In the genomic region with DNA sequence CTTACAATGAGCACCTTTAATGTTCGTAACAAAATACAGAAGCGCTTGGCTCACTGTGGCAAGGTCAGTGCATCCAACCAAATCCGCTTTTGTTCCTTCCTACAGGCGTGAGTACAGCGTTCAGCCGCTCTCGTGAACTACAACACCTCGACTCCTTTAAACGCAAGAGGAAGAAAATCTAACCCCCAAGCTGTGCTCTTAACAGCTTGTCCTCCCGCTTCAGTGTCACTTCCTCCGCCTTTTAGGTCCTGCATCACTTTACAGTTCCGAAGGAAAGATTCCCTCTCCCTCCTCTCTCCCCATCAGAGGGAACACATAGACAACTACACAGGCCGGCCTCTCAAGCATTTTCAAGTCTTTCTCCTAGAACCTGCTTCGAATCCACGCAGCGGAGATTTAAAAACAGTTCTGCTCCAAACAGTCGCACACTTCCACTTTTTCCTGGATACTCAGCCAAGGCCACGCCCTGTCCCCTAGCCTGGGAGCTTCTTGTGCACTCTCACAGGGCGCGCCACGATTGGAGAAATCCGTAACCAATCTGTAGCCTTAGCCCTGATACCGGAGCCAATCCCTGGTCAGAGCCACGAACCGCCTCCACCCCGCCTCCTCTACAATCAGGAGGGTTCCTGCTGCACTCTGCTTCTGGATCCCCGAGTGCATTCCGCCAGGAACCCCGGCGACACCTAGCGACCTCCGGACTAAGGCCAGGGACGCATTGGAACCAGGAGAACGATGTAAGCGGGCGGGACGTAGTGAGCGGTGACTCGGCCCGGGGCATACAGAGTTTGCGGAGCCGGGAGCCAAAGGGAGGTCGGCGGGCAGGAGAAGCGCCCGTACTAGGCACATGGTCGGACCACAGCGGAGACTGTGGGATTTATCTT, we compare ENCODE assay signal across 8 mouse cellular contexts. TPM values are rescaled to one million over a fixed set of nuclear protein-coding genes. Genes with fewer than 3 reads are reported as not detected.
DNase-seq lines count a peak whose midpoint lies in the region; ATAC-seq and TF ChIP-seq lines count a peak whose summit lies in the region.

A gene (plus strand): TSS at position 610 of the 881 bp plus-strand sequence.

- no peaks in the 10 kb centered on the region; the same call in 1 of the 2 replicates for H3K4me1 ChIP-seq in hindbrain, embryonic 14.5 days (replicated peaks; ENCODE audit: control insufficient read depth, insufficient read depth, low read length)

- no peak within 1 kb of the TSS for H3K27ac ChIP-seq in hindbrain, embryonic 14.5 days

- peak within 1 kb of the TSS; percentile 93 for H3K4me2 ChIP-seq in hindbrain, embryonic 14.5 days (replicated peaks)

- peak within 1 kb of the TSS; percentile 50 for H3K4me3 ChIP-seq in hindbrain, embryonic 14.5 days (replicated peaks; ENCODE audit: low read length)

- POLR2A ChIA-PET in Patski (lab: Charles Lee) = interaction anchor here (0.8 kb wide), 1 partner anchor 192 kb away, joined by 4 read pairs; no protein-coding TSS in a partner anchor

- CTCF ChIA-PET in Patski (lab: Charles Lee) = interaction anchor here (1.1 to 5.8 kb wide), 2 partner anchors 9 to 54 kb away, joined by 3 to 47 read pairs; no protein-coding TSS in a partner anchor

- under 1% methylated on average over 48 of the region's 48 CpGs for WGBS in hindbrain, embryonic 14.5 days

- H3K36me3 ChIP-seq in hindbrain, embryonic 14.5 days (replicated peaks; ENCODE audit: control insufficient read depth, insufficient read depth) = no peaks in the 10 kb centered on the region

- H3K9ac ChIP-seq in hindbrain, embryonic 14.5 days = peak within 1 kb of the TSS; percentile 57

- in situ Hi-C loops in Patski (cut with MboI; ENCODE audit: low pct_unique_long_range_greater_than_20kb) = loop anchor here (5.0 kb wide), 1 partner anchor 58 kb away; no protein-coding TSS in a partner anchor

- no peaks in the 10 kb centered on the region for H3K9me3 ChIP-seq in hindbrain, embryonic 14.5 days (ENCODE audit: control insufficient read depth, low read length)

- peak; percentile 100 for ATAC-seq in Patski
- ATAC-seq in hindbrain, embryonic 14.5 days (ENCODE audit: low FRiP score) = peak; percentile 100

- peak; percentile 93 for DNase-seq in Patski (ENCODE audit: low read depth, low spot score)
- DNase-seq in cerebellum, postnatal 25 days = peak; percentile 88 to 91
- DNase-seq in frontal cortex, postnatal 25 days (ENCODE audit: low spot score in 2 of 2) = peak; percentile 78 to 85
- DNase-seq in hindbrain, embryonic 14.5 days (ENCODE audit: low spot score) = peak; percentile 89
- peak; percentile 89 to 91 for DNase-seq in layer of hippocampus, postnatal 36 days
- peak; percentile 99 for DNase-seq in lung, postnatal 36 days
- DNase-seq in retina, postnatal 1 day = peak; percentile 98
- peak; percentile 75 to 92 for DNase-seq in urinary bladder, adult 18-20 months (ENCODE audit: low spot score in 2 of 2)

- TF ChIP-seq CTCF in Patski (IDR thresholded peaks at IDR 0.05) = peak; percentile 46

- no peaks in the 10 kb centered on the region for H3K27me3 ChIP-seq in Patski
- H3K27me3 ChIP-seq in hindbrain, embryonic 14.5 days (ENCODE audit: control insufficient read depth, insufficient read depth, low read length) = peaks cover 14% of the 10 kb centered on the region; the same call in 1 of the 2 replicates

RNA-seq across cellular contexts. Expression of the gene that starts here (rescaled TPM):
- 14.7 TPM for polyA plus RNA-seq in Patski (2021)
- polyA plus RNA-seq in hindbrain, embryonic 14.5 days (2014; fragmentation: Nextera tagmentation; extraction: Ambion mirVana) = 4.7 and 5.5 TPM in 2 replicates
- 1 to 10 TPM; 4.5 to 5.3 TPM for total RNA-seq in layer of hippocampus, postnatal 36 days (2021)
